Mouse (Mus musculus) olfactory bulb, adult 2 months (tissue): Measurements from ENCODE around the gene Arl4a.

Experiments
- CTCF ChIP-seq: fragments of 200-500 bp; IDR thresholded peaks from 2 replicates; pipeline ENCODE4 v1.5.1; 2012; ENCODE audit warnings: low read depth, mild to moderate bottlenecking, low read length, moderate library complexity; ENCODE audit not compliant: insufficient read depth
- POLR2A ChIP-seq: fragments of 200-500 bp; IDR thresholded peaks from 2 replicates; pipeline ENCODE4 v1.6.1; 2012; ENCODE audit warnings: mild to moderate bottlenecking, low read depth, low read length, moderate library complexity; ENCODE audit not compliant: insufficient read depth

- TF ChIP-seq CTCF (no peak), POLR2A (no peak)
Observed at GRCm38 (mm10) chr12:40022344-40022743, 15.5 kb downstream of the Arl4a start.
